ENCODE assay signal across 8 mouse cellular contexts in genomic region chr2:30708001-30708683, GRCm38 (mm10).
DNase-seq lines count a peak whose midpoint lies in the region; ATAC-seq lines count a peak whose summit lies in the region.

No protein-coding gene starts in this region.

- peak overlapping the region; percentile 49 for H3K9ac ChIP-seq in embryonic facial prominence, embryonic 15.5 days
- H3K9ac ChIP-seq in heart, embryonic 13.5 days: peak overlapping the region; percentile 89
- H3K9ac ChIP-seq in kidney, embryonic 15.5 days: peak overlapping the region; percentile 66

- peak; percentile 85 for ATAC-seq in embryonic facial prominence, embryonic 15.5 days (ENCODE audit: insufficient number of reproducible peaks, low FRiP score, low TSS enrichment, low read depth)
- peak; percentile 43 for ATAC-seq in heart, embryonic 13.5 days (ENCODE audit: extremely low read depth, insufficient number of reproducible peaks, low FRiP score, low TSS enrichment)
- ATAC-seq in kidney, embryonic 15.5 days (replicated peaks; ENCODE audit: low FRiP score): peak; percentile 81

- no peaks in the 10 kb centered on the region for H3K36me3 ChIP-seq in embryonic facial prominence, embryonic 15.5 days
- H3K36me3 ChIP-seq in heart, embryonic 13.5 days: no peaks in the 10 kb centered on the region
- no peaks in the 10 kb centered on the region for H3K36me3 ChIP-seq in kidney, embryonic 15.5 days

- peak; percentile 63 to 65 for DNase-seq in B cell, adult 2 months
- peak; percentile 90 for DNase-seq in adrenal gland, adult 2 months
- DNase-seq in lung, adult 18-20 months: peak; percentile 84 to 89
- peak; percentile 75 for DNase-seq in retina, embryonic 14.5 days (ENCODE audit: low spot score)
- peak; percentile 86 to 88 for DNase-seq in urinary bladder, postnatal 36 days (ENCODE audit: low spot score in 2 of 2)

- H3K27me3 ChIP-seq in embryonic facial prominence, embryonic 15.5 days: no peaks in the 10 kb centered on the region
- H3K27me3 ChIP-seq in heart, embryonic 13.5 days (replicated peaks): no peaks in the 10 kb centered on the region
- H3K27me3 ChIP-seq in kidney, embryonic 15.5 days: no peaks in the 10 kb centered on the region

- H3K27ac ChIP-seq in embryonic facial prominence, embryonic 15.5 days (replicated peaks): peak overlapping the region; percentile 100
- peak overlapping the region; percentile 100 for H3K27ac ChIP-seq in heart, embryonic 13.5 days (replicated peaks)
- H3K27ac ChIP-seq in kidney, embryonic 15.5 days: peak overlapping the region; percentile 100

- H3K4me2 ChIP-seq in embryonic facial prominence, embryonic 15.5 days (replicated peaks): peak overlapping the region; percentile 77
- H3K4me2 ChIP-seq in heart, embryonic 13.5 days: peak overlapping the region; percentile 88
- H3K4me2 ChIP-seq in kidney, embryonic 15.5 days: peak overlapping the region; percentile 78

- no peaks in the 10 kb centered on the region for H3K9me3 ChIP-seq in embryonic facial prominence, embryonic 15.5 days (replicated peaks)
- H3K9me3 ChIP-seq in heart, embryonic 13.5 days: peaks cover 4% of the 10 kb centered on the region; the same call in 1 of the 2 replicates
- no peaks in the 10 kb centered on the region for H3K9me3 ChIP-seq in kidney, embryonic 15.5 days (replicated peaks)

- peaks cover 65% of the 10 kb centered on the region for H3K4me1 ChIP-seq in embryonic facial prominence, embryonic 15.5 days
- H3K4me1 ChIP-seq in heart, embryonic 13.5 days: peaks cover 60% of the 10 kb centered on the region
- H3K4me1 ChIP-seq in kidney, embryonic 15.5 days: peaks cover 68% of the 10 kb centered on the region

- peak overlapping the region; percentile 40 for H3K4me3 ChIP-seq in embryonic facial prominence, embryonic 15.5 days (replicated peaks)
- peak overlapping the region; percentile 54 for H3K4me3 ChIP-seq in heart, embryonic 13.5 days
- H3K4me3 ChIP-seq in kidney, embryonic 15.5 days (replicated peaks): peak overlapping the region; percentile 39

- WGBS in embryonic facial prominence, embryonic 15.5 days: under 1% methylated on average over 47 of the region's 48 CpGs
- under 1% methylated on average over 47 of the region's 48 CpGs for WGBS in heart, embryonic 13.5 days
- under 1% methylated on average over 48 of the region's 48 CpGs for whole genome bisulfite sequencing in kidney, embryonic 15.5 days

Comparison
In these comparisons a context has a peak if more than half of its experiments do, and no peak if none do; other contexts are left out.
1. Peak in every context shown above with its lines: DNase-seq, ATAC-seq, H3K4me3 ChIP-seq and H3K27ac ChIP-seq.